Mouse (Mus musculus) layer of hippocampus, adult 9-10 months (tissue): ENCODE measurements around the gene Rrp15.
"Not testable (repeated sequence)": the region's sequence is repeated elsewhere in the genome, so short reads cannot be mapped to it uniquely, and the experiment has no call there.

Experiments
- DNase-seq: peaks from one replicate; pipeline ENCODE4 v3.0.0; 2022; ENCODE audit warnings: low spot score

Rrp15 gene

DNA sequence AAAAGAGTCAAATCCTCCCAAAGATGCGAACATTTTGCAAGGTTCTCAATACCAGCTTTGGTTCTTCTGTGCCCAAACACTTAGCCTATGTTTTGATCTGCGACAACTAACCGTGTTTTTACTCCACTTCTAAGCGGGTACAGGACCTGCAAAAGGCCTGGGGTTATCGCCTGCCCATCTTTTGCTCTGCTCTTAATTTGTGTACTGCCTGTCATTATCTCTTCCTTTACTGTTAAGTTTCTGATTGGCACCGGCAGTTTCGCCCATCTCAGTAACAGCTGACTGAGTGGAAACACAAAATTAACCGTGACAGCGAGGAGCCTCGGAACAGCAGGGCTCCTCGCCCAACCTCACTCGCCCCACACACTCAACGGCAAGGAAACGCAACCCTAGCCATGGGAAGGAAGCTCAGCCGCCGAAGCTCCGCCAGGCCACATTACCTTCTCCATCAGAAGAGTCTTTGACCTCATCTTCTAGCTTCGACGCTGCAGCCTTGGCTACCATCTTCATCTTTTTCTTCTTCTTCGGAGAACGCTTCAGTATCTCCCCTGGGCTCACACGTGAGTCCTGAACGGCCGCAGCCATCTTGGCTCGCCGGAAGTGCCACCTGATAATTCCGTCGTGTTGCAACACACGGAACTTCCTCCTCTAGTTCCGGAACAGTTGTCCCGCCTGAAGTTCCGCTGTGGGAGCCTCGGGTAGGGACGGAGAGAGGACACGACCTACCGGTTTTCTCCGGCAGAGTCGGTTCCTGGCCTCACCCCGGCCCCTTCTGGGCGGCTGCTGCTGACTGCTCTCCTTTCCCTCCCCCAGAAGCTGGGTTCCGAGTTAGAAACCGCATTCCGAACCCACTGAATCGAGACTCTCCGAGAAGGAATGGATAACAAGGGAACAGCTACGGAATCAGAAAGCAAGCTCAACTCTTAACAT lies at the start of gene Rrp15:
Gene Rrp15 (minus strand): TSS at position 635 of the 930 bp plus-strand sequence.
- peak; percentile 48 for DNase-seq

DNA sequence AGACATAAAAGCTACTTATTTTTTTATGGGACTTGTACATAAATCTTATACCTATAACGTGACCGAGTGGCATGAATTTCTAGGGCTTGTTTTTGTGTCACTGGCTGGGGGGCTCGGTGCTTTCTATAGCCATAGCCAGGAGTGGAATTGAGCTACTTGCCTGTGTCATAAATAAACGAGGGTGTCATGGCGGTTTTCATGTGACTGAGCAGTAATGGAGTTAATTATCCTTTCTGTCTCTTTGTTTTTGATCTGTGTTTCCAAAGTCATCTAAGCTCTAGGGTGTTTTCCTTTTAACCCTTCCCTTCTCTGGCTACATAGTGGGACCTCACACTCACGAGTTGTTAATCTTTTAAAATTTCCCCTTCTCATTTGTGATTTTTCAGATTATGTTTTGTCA lies 48.8 kb upstream of the Rrp15 start:
- no peak for DNase-seq

- DNase-seq = no peak
Observed at GRCm38 (mm10) chr1:186785359-186785758, 36.2 kb upstream of the Rrp15 start.

DNA sequence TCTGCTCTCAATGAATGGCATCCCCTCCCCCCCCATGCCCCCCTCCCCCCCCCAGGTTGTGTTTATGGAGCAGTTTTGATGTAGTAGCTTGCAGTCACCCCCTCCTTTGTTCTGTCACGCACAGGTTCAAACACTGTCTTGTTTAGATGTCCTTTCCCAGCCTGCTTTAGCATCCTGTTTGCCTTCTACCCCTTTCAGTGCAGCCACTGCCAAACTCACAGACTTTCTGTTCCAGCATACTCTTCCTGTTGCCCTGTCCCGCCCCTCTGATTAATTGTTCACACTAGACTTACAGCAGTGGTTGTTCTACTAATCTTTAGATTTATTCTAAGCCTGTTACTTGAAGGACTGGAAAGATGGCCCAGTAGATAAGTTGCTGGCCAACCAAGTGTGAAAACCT lies 31.7 kb upstream of the Rrp15 start:
- no peak for DNase-seq

- no peak for DNase-seq
Observed at GRCm38 (mm10) chr1:186773124-186773523, 24.0 kb upstream of the Rrp15 start.

- no peak for DNase-seq
Observed at GRCm38 (mm10) chr1:186772547-186773077, 23.5 kb upstream of the Rrp15 start.

- DNase-seq = no peak
Observed at GRCm38 (mm10) chr1:186772005-186772404, 22.8 kb upstream of the Rrp15 start.

GRCm38 (mm10) chr1:186770659-186771058 lies 21.5 kb upstream of the Rrp15 start:
- no peak for DNase-seq

DNA sequence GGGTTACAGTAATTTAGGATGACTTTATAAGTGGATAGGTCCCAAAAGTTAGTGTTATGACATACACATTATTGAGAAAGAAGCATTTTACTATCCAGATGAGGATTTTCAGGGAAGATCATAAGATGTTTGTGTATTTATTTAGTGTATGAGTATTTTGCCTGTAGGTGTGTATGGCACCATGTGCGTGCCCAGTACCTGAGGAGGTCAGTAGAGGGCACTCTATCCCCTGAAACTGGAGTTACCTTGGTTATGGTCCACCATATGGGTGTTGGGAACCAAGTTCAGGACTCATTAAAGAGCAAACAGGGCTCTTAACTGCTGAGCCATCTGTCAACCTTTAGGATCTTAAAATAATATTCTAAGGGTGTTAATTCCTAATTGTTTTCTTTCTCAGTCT lies 19.2 kb upstream of the Rrp15 start:
- DNase-seq = no peak

GRCm38 (mm10) chr1:186763451-186763850 lies 14.3 kb upstream of the Rrp15 start:
- not testable (repeated sequence) for DNase-seq

DNA sequence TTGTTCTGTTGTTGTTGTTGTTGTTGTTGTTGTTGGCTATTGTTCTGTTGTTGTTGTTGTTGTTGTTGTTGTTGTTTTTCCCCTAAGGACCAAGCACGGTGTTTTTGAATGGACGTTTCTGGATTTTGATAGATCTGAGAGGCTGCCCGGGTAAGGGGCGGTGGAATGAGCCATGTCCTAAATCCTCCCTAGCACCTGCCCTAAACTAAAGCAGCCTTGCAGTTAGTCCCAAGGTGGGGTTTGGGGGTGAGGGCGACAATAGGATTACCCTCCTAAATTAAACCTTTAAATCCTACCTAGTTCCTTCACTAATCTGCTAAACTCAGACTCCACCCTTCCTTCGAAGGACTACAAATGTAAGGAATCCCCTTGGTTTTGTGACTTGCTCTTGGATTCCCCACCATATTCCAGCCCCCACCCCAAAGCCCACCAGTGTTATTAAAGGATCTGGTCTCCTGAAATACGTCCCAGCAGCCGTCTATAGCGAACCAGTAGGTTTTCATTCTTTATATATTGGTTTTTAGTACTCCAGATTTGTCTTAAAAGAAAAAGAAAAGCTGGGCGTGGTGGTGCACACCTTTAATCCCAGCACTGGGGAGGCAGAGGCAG lies 621 bp upstream of the Rrp15 start:
- no peak for DNase-seq

- no peak for DNase-seq
Observed at GRCm38 (mm10) chr1:186739828-186740227, 9.3 kb downstream of the Rrp15 start.

- DNase-seq = no peak
Observed at GRCm38 (mm10) chr1:186735537-186735936, 13.6 kb downstream of the Rrp15 start.

GRCm38 (mm10) chr1:186733052-186733451 lies 16.1 kb downstream of the Rrp15 start:
- DNase-seq = no peak

- DNase-seq = no peak
Observed at GRCm38 (mm10) chr1:186728778-186729177, 20.4 kb downstream of the Rrp15 start.

- DNase-seq = no peak
Observed at GRCm38 (mm10) chr1:186726117-186726516, 23.0 kb downstream of the Rrp15 start.

DNA sequence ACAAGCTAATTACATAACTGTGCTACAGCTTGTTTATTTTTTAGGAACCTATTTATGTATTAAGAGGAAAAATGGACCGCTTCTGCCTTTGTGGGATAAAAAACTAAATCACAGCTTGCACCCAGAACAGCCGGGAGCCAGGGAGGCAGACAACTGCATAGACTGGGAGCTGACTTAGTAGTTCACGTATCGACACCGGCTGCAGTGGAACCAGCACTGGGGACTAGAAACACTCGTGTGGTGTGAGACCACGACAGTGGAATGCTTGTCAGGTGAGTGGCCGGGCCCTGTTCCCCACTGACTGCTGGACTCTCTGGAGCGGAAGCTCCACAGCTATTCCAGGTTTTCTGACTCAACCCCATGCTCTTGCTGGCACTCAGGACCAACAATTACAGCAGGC lies 26.9 kb downstream of the Rrp15 start:
- no peak for DNase-seq

DNA sequence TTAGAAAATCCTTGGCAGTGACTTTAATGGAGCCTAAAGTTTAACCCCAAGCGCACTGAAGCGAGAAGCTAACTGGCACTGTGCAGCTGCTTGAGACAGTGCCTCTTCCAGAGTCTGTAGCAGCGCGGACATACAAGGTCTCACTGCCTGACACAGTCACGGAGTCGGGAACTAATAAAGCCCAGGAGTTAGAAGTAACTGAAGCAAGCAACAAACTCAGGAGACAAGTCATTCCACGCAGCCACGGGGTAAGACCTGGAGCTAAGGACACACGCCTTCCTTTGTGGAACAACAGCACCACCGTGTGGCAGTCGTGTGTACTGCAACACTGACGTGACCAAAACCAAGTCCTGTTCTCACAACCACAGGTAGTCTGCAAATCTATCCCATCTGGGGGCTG lies 27.3 kb downstream of the Rrp15 start:
- DNase-seq = peak; percentile 76

- no peak for DNase-seq
Observed at GRCm38 (mm10) chr1:186721166-186721565, 28.0 kb downstream of the Rrp15 start.

DNA sequence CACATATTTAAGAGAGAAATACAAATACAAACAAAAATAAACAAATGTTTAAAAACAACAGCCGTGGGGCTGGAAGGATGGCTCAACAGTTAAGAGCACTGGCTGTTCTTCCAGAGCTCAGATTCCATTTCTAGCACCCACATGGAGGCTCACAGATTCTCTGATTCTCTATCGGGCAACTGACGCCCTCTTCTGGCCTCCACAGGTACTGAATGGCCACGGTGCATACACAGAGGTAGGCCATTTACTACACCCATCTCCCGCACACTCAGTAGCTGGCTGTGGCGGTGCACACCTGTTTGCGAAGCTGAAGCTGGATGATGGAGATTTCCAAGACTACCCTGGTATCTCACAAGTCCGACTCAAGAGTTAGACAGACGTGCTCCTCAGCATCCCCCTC lies 29.4 kb downstream of the Rrp15 start:
- DNase-seq = no peak

- DNase-seq = no peak
Observed at GRCm38 (mm10) chr1:186718881-186719280, 30.3 kb downstream of the Rrp15 start.

DNA sequence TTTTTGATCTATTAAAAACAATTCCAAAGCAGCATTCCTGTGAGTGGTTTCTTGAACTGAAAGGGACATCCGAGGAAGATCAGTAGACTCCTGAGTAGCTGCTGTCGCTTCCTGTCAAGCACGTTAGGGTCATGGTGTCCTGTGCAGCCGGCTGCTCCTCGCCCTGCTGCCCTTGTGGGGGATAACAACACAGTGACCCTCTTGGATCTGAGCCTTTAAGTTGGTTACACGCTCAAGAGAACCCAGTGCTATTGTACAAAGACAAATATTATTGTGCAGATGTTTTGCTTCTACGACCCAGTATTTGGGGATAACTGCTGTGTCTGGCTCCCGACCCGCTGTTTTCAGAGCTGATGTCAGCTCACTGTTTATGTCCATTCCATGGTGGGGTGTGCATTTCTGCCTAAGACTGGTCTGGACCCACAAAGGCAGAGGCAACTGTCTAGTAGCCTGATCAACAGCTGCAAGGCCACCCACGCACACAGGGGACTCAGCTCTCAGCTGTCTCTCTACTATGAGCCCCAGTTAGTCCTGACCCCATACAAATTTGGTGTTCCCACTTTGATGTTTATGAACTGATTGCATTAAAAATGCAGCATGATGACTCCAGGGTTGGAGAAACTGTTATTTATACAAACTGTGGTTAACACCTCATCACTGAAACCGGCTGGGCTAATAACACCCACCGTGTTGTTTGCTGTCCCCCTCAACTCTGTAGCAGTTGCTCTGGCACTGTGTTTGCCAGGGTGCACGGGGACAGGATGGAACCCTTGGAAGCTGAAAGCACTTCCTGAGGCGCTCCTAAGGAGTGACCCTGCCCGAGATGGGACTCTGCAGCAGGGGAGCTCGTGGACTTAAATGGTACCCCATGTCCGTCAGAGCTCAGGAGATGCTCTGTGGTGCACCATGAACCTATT lies 33.9 kb downstream of the Rrp15 start:
- no peak for DNase-seq
